Mouse (Mus musculus) kidney, embryonic 14.5 days (tissue): ENCODE measurements around the gene Olfr1181. TPM values are rescaled to one million over a fixed set of nuclear protein-coding genes. Genes with fewer than 3 reads are reported as not detected.
"Not testable (repeated sequence)": the region's sequence is repeated elsewhere in the genome, so short reads cannot be mapped to it uniquely, and the experiment has no call there.

Experiments
- ATAC-seq: fragments of 200-750 bp; cut with Nextera tagmentation; 2 replicates; pipeline ENCODE4 v1.8.0; 2017; ENCODE audit warnings: moderate number of reproducible peaks, mild to moderate bottlenecking, moderate TSS enrichment, moderate library complexity; ENCODE audit not compliant: low FRiP score, low TSS enrichment
- H3K27ac ChIP-seq: fragments of 300-500 bp; sonication (generic); 2 replicates; pipeline ENCODE4 v1.5.1; 2014; ENCODE audit warnings: low read depth, mild to moderate bottlenecking, low read length, moderate library complexity, mixed read lengths
- H3K27me3 ChIP-seq: fragments of 300-500 bp; sonication (generic); 2 replicates; pipeline ENCODE4 v1.6.1; 2014; ENCODE audit warnings: mild to moderate bottlenecking, low read length; ENCODE audit not compliant: control insufficient read depth, insufficient read depth
- H3K36me3 ChIP-seq: fragments of 300-500 bp; sonication (generic); 2 replicates; pipeline ENCODE4 v1.6.1; 2014; ENCODE audit warnings: low read length, mixed read lengths; ENCODE audit not compliant: control insufficient read depth, insufficient read depth
- H3K4me1 ChIP-seq: fragments of 300-500 bp; sonication (generic); 2 replicates; pipeline ENCODE4 v1.6.1; 2014; ENCODE audit warnings: low read length, mixed read lengths; ENCODE audit not compliant: control insufficient read depth, insufficient read depth
- H3K4me2 ChIP-seq: fragments of 300-500 bp; sonication (generic); replicated peaks from 2 replicates; pipeline ENCODE4 v1.6.1; 2014; ENCODE audit warnings: low read depth, mild to moderate bottlenecking, low read length
- H3K4me3 ChIP-seq: fragments of 300-500 bp; sonication (generic); 2 replicates; pipeline ENCODE4 v1.5.1; 2014; ENCODE audit warnings: mild to moderate bottlenecking, low read length
- H3K9ac ChIP-seq: fragments of 300-500 bp; sonication (generic); 2 replicates; pipeline ENCODE4 v1.6.1; 2014; ENCODE audit warnings: low read depth, mild to moderate bottlenecking, low read length, moderate library complexity
- H3K9me3 ChIP-seq: fragments of 300-500 bp; sonication (generic); 2 replicates; pipeline ENCODE4 v1.6.1; 2016; ENCODE audit warnings: low read length; ENCODE audit not compliant: control insufficient read depth
- WGBS: fragments of 180-500 bp; shearing (Covaris S2); extraction: QIAGEN DNeasy Blood & Tissue Kit; methylation state at CpG from one replicate; pipeline ENCODE4 v1.1.7; 2014; 5-methylcytosine and 5-hydroxymethylcytosine counted together
- polyA plus RNA-seq: library from polyadenylated mRNA; unstranded; fragments of >200 nt; fragmentation: Nextera tagmentation; extraction: Ambion mirVana; gene quantifications from 2 replicates; pipeline ENCODE4 v1.2.1, GENCODE M21; 2014

Gene Olfr1181
- polyA plus RNA-seq = not detected in 2 replicates

DNA sequence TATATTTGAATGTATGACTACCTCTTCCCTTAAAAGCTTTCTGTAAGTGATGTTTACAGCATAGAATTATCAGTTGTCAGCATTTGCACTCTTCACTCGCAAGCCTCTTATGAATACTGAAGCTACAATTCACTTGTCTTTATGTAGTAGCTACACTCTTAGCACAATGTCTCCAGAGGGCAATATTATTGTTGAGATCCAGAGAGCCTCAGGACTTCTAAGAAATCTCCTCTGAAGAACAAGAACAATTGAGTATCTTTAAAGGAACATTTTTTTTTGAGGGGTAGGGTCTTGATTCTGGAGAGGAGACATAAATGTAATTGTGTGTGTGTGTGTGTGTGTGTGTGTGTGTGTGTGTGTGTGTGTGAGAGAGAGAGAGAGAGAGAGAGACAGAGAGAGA, at the start of gene Olfr1181:
Olfr1181 (minus strand) TSS at position 101 of the 400 bp plus-strand sequence.
- Histone ChIP-seq H3K9ac (no peak within 1 kb of the TSS), H3K4me2 (no peak within 1 kb of the TSS), H3K4me3 (no peak within 1 kb of the TSS), H3K9me3 (no peaks in the 10 kb centered on the region), H3K4me1 (no peaks in the 10 kb centered on the region), H3K36me3 (no peaks in the 10 kb centered on the region), H3K27me3 (no peaks in the 10 kb centered on the region), H3K27ac (no peak within 1 kb of the TSS)
- 83% methylated on average over 1 of the region's 1 CpGs for WGBS
- no peak for ATAC-seq

GRCm38 (mm10) chr2:88454567-88454966, 28.6 kb upstream of the Olfr1181 start, which contains the start of gene Olfr1183:
Gene Olfr1183 (plus strand): TSS chr2:88454867.
- 69% methylated on average over 1 of the region's 1 CpGs for WGBS

DNA sequence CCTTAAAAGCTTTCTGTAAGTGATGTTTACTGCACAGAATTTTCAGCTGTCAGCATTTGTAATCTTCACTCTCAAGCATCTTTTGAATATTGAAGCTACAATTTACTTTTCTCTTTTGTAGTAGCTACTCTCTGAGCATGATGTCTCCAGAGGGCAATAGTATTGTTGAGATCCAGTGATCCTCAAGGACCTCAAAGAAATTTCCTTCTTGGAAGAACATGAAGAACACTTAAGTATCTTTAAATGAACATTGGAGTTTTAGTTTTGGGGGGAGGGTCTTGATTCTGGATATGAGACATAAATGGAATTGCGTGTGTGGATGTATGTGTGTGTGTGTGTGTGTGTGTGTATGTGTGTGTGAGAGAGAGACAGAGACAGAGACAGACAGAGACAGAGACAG, 23.1 kb upstream of the Olfr1181 start, which contains the start of gene Gm13757:
Gm13757 (minus strand) TSS at position 101 of the 400 bp plus-strand sequence.
- no peaks in the 10 kb centered on the region for H3K36me3 ChIP-seq

More at GRCm38 (mm10) chr2:88454567-88454966, 28.6 kb upstream of the Olfr1181 start, which contains the start of gene Olfr1183:
- H3K4me2 ChIP-seq, H3K27me3 ChIP-seq, H3K4me1 ChIP-seq, H3K9me3 ChIP-seq, H3K9ac ChIP-seq, H3K4me3 ChIP-seq, ATAC-seq, H3K27ac ChIP-seq, H3K36me3 ChIP-seq: not testable (repeated sequence)

DNA sequence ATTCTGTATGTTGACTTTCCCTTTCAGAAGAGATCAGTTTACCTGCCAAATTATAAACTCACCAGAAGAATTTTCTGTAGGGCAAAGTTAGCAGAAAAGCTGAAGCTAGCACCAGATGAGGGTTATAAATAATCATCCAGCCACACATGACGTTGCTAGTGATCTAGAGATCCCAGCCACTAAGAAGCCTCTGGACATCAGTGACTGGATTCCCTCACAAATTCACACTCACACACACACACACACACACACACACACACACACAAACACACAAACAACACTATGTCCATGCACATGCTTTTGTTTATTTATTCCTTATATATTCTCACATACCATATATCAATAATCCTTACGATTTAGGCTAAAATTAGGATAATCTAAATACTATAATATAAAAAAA, 6.9 kb downstream of the Olfr1181 start, which contains the start of gene Olfr1180:
Olfr1180 (minus strand) TSS at position 101 of the 400 bp plus-strand sequence.
- H3K27ac ChIP-seq = no peak within 1 kb of the TSS
- H3K36me3 ChIP-seq = no peaks in the 10 kb centered on the region
- H3K4me1 ChIP-seq = no peaks in the 10 kb centered on the region
- H3K9me3 ChIP-seq = no peaks in the 10 kb centered on the region
- no peaks in the 10 kb centered on the region for H3K27me3 ChIP-seq
- no peak within 1 kb of the TSS for H3K9ac ChIP-seq
- H3K4me2 ChIP-seq = no peak within 1 kb of the TSS
- 72% methylated on average over 2 of the region's 2 CpGs for WGBS
- H3K4me3 ChIP-seq = no peak within 1 kb of the TSS
- ATAC-seq = no peak

More for the DNA sequence above, 23.1 kb upstream of the Olfr1181 start, which contains the start of gene Gm13757:
- Histone ChIP-seq H3K4me3 (no peak within 1 kb of the TSS), H3K4me2 (no peak within 1 kb of the TSS), H3K27me3 (no peaks in the 10 kb centered on the region), H3K4me1 (no peaks in the 10 kb centered on the region), H3K9ac (no peak within 1 kb of the TSS), H3K9me3 (no peaks in the 10 kb centered on the region), H3K27ac (no peak within 1 kb of the TSS)
- 87% methylated on average over 1 of the region's 1 CpGs for WGBS
- no peak for ATAC-seq

DNA sequence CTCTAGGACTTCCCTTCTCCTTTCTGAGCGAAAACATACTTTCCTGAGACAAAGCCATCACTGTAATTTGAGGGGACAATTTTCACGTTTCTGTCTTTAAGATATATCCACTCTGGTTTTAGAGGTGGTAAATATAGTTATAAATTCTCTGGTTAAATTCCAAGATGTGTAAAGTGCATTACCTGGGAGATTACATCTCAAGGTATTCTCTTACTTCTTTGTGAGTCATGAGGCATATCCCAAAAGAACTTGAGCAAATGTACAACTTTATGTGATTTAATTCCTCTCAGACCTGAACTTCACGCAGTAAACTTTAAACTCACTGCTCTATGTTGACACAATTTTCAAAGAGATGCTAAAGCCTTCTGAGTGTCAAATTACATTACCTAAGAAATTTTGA, 19.6 kb downstream of the Olfr1181 start, which contains the start of gene Olfr1179:
Olfr1179 (minus strand) TSS at position 101 of the 400 bp plus-strand sequence.
- Histone ChIP-seq H3K4me1 (no peaks in the 10 kb centered on the region), H3K4me2 (no peak within 1 kb of the TSS), H3K9me3 (no peaks in the 10 kb centered on the region), H3K36me3 (no peaks in the 10 kb centered on the region), H3K27me3 (no peaks in the 10 kb centered on the region), H3K9ac (no peak within 1 kb of the TSS), H3K4me3 (no peak within 1 kb of the TSS), H3K27ac (no peak within 1 kb of the TSS)
- no peak for ATAC-seq
- WGBS = 84% methylated on average over 3 of the region's 3 CpGs

DNA sequence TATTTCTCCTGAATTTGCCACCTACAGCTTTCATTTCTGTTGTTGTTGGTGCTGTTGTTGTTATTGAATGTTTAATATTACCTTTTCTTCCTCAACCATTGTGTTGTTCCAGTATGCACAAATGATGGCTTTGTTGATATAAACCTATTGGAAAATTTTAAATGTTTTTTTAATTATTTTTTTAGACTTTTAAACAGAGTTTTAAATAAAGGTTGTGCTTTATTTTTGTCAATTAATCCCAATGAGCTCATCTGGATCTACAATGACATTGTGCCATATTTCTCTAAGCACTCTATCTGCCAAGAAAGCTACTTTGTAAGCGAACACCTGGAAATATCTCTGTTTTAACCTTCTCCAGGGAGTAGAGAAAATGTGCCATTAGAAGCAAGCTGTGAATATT, 39.2 kb downstream of the Olfr1181 start, which contains the start of gene Olfr1178:
Olfr1178 (plus strand) TSS at position 301 of the 400 bp plus-strand sequence.
- no peak for ATAC-seq
- Histone ChIP-seq H3K4me1 (no peaks in the 10 kb centered on the region), H3K36me3 (no peaks in the 10 kb centered on the region), H3K9me3 (no peaks in the 10 kb centered on the region), H3K4me2 (no peak within 1 kb of the TSS), H3K27me3 (no peaks in the 10 kb centered on the region), H3K9ac (no peak within 1 kb of the TSS), H3K27ac (no peak within 1 kb of the TSS), H3K4me3 (no peak within 1 kb of the TSS)
- WGBS = 73% methylated on average over 1 of the region's 1 CpGs

Other genes starting within 250 kb of the Olfr1181 start
- not detected in 2 replicates for gene Olfr1168, start 244.3 kb downstream of the Olfr1181 start, polyA plus RNA-seq
- not detected in 2 replicates for gene Olfr1170, start 197.8 kb downstream of the Olfr1181 start, polyA plus RNA-seq
- gene Olfr1173, start 146.3 kb downstream of the Olfr1181 start, polyA plus RNA-seq = not detected in 2 replicates
- gene Olfr1174-ps, start 111.0 kb downstream of the Olfr1181 start, polyA plus RNA-seq = not detected in 2 replicates
- gene Olfr1175-ps, start 99.0 kb downstream of the Olfr1181 start, polyA plus RNA-seq = not detected in 2 replicates
- gene Olfr1176, start 89.5 kb downstream of the Olfr1181 start, polyA plus RNA-seq = not detected in 2 replicates
- not detected in 2 replicates for gene Olfr1177-ps, start 79.7 kb downstream of the Olfr1181 start, polyA plus RNA-seq
- gene Olfr1178, start 39.1 kb downstream of the Olfr1181 start, polyA plus RNA-seq = not detected in 2 replicates
- not detected in 2 replicates for gene Olfr1179, start 19.7 kb downstream of the Olfr1181 start, polyA plus RNA-seq
- gene Olfr1180, start 7.0 kb downstream of the Olfr1181 start, polyA plus RNA-seq = not detected in 2 replicates
- gene Gm13757, start 23.0 kb upstream of the Olfr1181 start, polyA plus RNA-seq = not detected in 2 replicates
- gene Olfr1183, start 28.7 kb upstream of the Olfr1181 start, polyA plus RNA-seq = not detected in 2 replicates
- not detected in 2 replicates for gene Olfr1184, start 57.4 kb upstream of the Olfr1181 start, polyA plus RNA-seq
- not detected in 2 replicates for gene Olfr1185-ps1, start 67.1 kb upstream of the Olfr1181 start, polyA plus RNA-seq
- not detected in 2 replicates for gene Olfr1186, start 92.4 kb upstream of the Olfr1181 start, polyA plus RNA-seq
- gene Olfr1188, start 130.8 kb upstream of the Olfr1181 start, polyA plus RNA-seq = not detected in 2 replicates
- not detected in 2 replicates for gene Olfr1189, start 160.3 kb upstream of the Olfr1181 start, polyA plus RNA-seq
- 0.03 TPM in 1 of 2 replicates, not detected in the other for gene Olfr1191-ps1, start 214.4 kb upstream of the Olfr1181 start, polyA plus RNA-seq
- gene Olfr1192-ps1, start 222.3 kb upstream of the Olfr1181 start, polyA plus RNA-seq = not detected in 2 replicates
- gene Olfr1193, start 249.5 kb upstream of the Olfr1181 start, polyA plus RNA-seq = not detected in 2 replicates